Mouse (Mus musculus) MN1 (cell line): Measurements from ENCODE around the gene Srsf1.
"Not testable (repeated sequence)": the region's sequence is repeated elsewhere in the genome, so short reads cannot be mapped to it uniquely, and the experiment has no call there.

Source experiments
- DNase-seq: peaks from one replicate; pipeline ENCODE4 v3.0.0-alpha.2; 2016; ENCODE audit warnings: low spot score

Srsf1 gene

DNA sequence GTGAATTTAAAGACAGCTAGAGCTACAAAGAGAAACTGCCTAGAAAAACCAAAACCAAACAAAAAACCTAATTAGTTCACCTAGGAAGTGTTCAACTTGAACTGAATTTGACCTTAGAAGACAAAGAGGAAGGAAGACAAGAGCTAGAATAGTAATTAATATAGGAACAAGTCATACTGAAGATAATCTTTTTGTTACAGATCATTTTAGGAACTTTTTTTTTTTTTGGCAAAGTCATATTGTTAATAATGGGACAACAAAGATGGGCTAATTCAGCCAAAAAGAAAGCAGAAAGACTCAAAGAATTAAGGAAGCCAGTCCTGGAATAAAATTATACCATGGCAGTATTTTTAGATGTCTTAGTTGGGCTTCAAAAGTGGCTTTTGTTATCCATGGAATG is 2.9 kb upstream of the Srsf1 start:
- DNase-seq: no peak

DNA sequence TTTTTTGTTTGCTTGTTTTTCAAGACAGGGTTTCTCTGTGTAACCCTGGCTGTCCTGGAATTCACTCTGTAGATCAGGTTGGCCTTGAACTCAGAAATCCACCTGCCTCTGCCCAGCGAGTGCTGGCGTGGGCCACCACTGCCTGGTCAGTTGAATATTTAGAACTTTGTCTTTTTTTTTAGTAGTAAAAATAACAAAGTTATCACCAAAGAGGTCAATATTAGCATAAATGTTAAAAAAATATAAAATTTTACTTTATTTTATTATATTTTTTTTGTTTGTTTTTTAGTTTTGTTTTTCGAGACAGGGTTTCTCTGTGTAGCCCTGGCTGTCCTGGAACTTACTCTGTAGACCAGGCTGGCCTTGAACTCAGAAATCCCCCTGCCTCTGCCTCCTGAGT is 2.0 kb upstream of the Srsf1 start:
- DNase-seq: not testable (repeated sequence)

DNA sequence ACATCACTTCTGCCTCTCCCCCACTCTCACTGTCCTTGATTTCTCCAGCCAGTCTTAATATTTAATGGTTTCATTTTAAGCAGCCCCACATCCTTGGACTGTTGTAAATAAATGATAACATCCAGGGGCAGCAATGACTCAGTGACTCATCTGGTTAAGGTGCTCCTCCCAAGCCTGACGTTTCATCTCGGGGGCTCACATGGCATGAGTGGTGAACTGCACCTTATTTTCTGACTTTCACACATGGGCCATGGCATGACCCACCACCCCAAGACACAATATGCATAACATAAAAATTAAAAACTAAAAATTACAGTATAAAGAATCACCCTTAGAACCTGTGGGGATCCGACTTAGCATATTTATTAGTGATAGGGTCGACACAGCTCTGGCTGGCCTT is 1.3 kb upstream of the Srsf1 start:
- peak; percentile 24 for DNase-seq

DNA sequence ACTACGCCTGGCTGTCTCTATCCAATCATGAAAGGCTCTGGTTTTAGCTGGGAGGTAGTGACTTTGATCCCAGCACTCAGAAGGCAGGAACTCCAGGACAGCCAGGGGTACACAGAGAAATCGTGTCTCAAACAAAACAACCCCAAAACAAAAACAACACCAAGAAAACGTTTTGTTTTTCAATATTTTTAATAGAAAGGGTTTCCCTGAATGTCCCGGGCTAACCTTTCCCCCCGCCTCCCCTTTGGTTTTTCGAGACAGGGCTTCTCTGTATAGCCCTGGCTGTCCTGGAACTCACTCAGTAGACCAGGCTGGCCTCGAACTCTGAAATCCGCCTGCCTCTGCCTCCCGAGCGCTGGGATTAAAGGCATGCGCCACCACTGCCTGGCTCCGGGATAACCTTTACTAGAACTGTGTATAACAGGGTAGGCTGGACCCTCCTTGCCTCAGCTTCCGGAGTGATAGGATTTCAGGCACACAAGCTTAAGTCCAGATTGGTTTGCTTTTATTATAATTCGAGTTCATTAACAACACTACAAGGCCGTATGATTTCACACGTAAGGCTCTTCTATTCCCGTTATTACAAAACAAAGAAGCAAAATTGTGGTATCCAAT is 743 bp upstream of the Srsf1 start:
- DNase-seq: peak; percentile 68

DNA sequence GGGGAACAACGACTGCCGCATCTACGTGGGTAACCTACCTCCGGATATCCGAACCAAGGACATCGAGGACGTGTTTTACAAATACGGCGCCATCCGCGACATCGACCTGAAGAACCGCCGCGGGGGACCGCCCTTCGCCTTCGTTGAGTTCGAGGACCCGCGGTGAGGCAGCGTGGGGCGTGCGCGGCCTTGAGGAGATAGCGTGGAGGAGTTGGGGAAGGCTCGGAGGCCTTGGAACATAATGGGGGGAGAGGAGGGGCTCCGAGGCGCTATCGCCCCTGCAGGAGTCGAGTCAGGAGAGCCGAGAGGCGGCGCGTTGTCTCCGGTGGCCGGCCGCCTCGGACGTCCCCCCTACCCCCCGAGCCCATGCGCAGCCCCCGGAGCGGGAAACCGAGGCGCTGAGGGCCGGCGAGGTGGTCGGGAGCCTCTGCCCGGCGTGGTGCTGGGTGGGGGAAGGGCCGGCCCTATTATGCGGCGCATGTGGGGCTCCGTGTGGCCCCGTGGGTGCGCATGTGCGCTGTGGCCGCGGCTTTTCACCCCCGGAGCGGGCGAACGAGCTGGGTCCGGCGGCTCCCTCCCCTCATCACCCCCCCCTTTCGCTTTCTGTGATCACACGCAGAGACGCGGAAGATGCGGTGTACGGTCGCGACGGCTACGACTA is 828 bp downstream of the Srsf1 start:
- peak; percentile 61 for DNase-seq

DNA sequence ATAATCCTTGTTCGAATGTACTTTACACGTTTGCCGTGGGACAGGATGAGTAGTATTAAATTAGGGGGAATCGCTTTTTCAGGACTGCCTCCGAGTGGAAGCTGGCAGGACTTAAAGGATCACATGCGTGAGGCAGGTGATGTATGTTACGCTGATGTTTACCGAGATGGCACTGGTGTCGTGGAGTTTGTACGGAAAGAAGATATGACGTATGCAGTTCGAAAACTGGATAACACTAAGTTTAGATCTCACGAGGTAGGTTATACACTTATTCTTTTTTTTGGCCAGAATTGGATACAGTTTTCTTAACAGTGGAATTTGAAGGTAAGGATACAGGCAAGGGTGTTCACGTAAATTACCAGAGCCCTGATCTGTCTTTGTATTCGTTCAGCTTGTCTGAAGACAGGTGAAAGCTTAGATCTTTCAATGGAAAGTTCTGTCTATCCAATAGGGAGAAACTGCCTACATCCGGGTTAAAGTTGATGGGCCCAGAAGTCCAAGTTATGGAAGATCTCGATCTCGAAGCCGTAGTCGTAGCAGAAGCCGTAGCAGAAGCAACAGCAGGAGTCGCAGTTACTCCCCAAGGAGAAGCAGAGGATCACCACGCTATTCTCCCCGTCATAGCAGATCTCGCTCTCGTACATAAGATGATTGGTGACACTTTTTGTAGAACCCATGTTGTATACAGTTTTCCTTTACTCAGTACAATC is 1.9 kb downstream of the Srsf1 start:
- peak; percentile 42 for DNase-seq

DNA sequence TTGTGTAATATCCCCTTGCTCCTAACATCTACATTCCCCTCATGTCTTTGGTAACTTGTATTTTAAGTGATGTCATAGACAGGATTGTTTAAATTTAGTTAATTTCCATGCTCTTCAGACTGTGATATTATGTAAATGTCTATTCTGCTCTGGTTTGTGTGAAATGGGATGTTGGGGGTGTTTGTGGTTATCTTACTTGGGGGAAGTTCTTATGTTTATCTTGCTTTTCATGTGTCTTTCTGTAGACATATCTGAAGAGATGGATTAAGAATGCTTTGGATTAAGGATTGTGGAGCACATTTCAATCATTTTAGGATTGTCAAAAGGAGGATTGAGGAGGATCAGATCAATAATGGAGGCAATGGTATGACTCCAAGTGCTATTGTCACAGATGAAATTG is 2.6 kb downstream of the Srsf1 start:
- DNase-seq: no peak

DNA sequence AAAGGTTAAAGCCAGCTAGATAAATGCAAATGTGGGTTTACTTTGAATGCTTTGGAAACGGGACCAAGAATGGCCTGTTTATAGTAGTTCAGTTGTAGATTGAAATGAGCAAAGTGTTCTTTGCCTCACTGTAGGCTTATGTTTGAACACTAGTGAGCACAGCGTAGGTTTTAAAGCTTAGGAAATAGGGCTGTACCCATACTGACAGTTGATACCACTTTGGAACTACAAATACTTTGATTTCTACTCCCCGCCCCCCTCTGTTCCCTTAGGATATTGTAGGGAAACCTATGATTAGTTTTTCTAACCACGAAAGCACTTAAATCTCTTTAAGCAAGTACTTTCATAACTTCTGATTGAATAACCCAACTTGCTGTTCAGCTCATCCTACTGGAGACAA is 5.5 kb downstream of the Srsf1 start:
- DNase-seq: no peak

DNA sequence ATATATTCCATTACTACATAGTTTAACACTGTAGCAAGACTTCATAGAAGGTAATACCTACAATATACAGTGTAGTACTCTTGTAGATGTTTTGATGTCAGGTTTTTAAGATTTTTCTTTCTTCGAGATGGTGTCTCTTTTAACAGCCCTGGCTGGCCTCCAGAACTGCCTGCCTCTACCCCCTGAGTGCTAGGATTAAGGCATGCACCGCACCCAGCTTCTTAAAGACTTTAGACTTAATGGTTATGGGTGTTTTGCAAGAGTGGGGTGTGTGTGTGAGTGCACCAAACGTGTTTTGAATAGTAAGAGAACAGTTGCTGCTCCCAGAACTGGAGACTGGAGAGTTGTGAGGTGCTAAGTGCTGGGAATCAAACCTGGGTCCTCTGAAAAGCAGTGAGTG is 6.6 kb downstream of the Srsf1 start:
- DNase-seq: no peak

DNA sequence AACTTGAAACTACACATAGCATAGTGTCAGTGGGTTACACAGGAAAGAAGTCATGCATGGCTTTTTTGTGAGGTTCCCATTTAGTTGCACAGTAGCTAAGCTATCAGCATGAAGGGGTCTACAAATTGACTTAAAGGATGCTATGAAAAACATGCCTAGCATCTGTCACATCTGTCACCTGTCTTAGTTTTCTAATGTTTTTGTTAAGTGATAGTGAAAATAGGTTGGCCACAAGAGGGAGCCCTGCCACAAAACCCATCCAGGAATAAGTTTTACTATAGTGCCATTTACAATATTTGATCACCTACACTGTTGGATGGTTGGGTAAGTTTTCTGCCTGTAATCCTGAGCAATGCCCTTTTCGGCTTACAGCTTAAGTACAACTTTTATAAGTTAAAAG is 7.4 kb downstream of the Srsf1 start:
- peak; percentile 70 for DNase-seq

DNA sequence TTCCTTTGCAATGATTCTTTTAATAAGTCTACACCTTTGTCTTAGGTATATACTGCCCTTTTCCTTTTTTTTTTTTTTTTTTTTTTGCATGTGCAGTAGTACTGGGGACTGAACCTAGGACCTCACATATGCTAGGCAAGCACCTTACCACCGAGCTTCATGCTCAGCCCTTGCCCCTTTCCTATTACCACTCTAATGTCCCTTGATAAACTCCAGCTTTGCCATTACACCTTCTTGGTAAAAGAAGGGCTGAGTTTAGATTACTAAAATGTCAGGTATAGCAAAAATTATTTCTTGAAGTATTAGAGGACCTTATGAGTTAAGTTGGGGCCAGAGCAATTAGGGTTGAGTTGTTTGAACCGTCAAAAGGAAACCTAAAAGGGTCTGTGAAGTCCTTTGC is 8.6 kb downstream of the Srsf1 start:
- DNase-seq: no peak

DNA sequence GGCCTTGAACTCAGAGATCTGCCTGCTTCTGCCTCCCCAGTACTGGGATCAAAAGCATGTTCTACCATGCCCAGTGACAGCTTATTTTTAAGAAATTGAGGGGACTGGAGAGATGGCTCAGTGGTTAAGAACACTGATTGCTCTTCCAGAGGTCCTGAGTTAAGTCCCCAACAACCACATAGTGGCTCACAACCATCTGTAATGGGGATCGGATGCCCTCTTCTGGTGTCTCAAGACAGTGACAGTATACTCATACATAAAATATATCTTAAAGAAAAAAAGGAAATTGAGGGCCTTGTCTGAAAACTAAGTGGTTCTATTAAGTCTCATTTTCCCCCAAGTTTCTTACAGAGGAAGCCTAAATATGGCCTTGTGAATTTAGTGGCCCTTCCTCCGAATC is 10.6 kb downstream of the Srsf1 start:
- DNase-seq: no peak

DNA sequence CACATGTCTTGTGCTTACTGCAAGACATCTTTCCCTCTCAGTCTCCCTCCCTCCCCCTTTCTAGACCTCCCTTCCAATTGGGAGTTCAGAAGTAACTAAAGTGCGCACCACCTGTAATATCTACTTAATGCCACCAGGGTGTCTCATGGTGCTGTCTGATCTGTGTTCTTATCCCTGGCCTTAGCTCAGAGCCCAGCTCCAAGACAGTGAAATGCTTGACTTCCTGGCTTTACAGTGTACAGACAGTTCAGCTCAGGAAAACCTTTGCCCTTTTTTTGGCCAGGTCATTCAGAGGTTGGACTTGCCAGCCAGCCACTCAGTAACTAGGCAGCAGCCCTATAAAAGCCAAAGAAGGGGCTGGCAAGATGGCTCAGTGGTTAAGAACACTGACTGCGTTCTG is 12.0 kb downstream of the Srsf1 start:
- peak; percentile 80 for DNase-seq

DNA sequence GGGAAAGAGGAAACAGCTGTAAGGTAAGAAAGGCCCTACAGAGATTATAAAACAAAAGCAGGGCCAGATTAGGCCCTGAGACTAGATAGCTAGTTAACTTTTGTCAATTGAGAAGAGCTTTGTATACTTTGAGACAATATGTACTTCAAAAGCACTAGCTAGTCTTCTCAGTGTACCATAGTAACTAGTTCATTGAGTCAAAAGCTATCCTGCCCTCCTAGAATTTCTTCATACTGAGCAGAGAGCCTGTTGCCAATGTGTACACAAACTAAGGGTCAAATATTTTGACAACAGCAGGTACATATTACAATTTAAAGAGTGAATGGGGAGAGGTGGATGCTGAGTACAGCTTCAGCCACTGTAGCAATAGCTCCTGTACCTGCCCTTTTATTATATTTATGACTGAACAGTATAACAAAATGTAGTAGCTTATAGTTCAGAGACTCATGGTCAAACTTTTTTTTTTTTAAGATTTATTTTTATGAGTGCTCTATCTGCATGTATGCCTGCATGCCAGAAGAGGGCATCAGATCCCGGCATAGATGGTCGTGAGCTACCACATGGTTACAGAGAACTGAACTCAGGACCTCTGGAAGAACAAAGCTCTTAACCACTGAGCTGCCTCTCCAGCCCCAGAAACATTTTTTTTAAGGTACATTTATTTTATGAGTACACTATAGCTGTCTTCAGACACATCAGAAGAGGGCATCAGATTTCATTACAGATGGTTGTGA is 14.9 kb downstream of the Srsf1 start:
- no peak for DNase-seq

DNA sequence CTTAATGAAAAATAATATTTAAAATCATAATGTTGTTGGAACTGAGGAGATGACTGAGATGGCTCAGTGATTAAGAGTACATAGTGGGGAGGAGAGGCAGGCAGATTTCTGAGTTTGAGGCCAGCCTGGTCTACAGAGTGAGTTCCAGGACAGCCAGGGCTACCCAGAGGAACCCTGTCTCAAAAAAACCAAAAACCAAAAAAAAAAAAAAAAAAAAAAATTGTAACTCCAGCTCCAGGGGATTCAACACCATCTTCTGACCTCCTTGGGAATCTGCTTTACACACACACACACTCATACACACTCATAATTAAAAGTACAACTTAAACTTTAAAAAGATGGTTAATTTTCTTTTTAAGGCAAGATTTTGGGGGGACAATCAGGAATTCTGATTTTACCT is 18.6 kb downstream of the Srsf1 start:
- no peak for DNase-seq

DNA sequence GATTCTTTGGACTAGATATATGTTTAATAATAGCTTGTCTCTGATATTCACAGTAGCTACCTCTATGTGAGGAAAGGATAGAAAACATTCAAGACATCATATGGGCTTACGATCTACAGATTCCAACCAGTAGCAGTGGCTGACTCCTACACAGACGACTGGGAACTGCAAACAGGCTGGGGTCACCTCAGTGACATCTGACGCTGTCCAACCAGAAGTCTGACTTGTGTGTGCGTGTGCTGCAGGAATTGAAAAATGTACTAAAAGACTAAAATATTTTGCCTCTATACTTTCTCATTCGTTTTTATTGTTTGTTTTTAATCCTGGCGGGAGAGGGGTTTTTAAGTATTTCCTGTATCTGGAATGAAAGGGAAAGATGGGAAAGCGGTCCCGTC is 20.0 kb downstream of the Srsf1 start:
- peak; percentile 41 for DNase-seq

DNA sequence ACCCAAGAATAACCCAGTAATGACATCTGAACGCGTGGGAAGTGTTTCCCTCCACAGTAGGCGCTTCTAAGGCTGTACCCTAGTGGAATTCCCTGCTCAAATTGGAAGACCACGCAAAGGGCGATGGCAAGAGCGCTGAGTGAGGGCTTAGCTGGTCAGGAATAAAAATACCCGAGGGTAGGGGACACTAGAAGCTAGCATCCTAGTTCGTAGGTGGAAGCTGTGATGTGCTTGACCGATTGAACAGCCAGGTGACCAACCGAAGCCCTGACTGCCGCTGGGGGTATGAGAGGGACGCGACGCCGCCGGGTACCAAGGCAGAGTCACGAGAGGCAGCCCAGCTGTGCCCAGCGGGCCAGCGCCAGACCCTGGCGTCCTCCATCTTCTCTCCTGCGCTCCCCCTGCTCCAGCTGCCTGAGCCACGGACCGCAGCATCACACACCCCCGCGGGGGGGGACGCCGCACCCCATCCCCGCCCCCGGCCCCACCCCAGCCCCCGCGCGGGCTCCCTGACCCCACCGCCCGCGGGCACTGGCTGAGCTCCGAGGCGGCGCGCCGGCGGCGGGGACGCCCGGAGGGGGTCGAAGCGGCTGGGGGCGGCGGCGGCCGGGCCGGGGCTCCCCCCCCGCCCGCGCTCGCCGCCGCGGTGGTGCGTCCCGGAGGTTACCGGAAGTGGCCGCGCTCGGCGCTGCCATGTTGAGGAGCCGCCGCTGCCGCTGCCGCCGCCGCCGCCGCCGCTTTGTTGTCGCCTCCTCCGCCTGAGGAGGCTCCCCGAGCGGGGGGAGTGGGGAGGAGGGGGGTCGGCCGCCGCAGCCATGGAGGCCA is 20.6 kb downstream of the Srsf1 start, which contains the start of gene Vezf1:
TSS of gene Vezf1 (plus strand) at position 694 of the 825 bp plus-strand sequence.
- DNase-seq: peak; percentile 80

DNA sequence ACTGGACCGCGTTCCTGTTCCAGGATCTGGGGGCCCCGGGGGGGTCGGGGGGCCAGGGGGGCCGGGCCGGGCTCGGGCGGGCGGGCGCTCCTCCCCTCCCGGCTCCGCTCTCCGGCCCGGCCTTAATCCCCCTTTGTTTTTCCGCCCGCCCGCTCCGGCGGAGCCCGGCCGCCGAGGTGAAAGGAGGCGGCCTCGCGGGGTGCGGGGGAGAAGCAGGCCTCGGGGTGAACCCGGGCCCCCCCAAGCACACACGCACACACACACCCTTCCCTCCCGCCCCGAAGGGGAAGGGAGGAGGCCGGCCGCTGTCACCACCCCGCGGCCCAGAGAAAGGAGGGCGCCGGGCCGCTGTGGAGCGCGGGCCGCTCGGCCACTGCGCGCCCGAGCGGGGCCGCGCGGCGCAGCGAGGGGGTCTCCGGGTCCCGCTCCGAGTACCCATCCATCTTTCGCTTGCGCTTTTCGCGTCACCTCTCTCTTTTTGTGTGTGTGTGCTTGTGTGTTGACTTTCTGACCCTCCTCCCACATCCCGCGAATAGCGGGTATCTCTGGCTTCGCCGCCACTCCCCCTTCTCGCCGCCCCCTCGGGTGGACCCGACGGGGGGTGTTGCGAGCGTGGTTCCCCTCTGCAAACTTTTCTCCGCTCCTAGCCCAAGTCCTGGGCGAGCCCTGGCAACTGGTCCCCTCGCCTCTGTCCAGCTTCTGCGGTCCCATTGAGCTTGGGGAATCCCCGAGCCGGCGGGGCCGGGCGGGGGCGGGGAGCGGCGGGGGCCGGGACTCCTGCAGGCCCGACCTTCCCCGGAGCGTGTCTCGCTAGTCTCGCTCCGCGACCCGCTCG is 21.5 kb downstream of the Srsf1 start:
- peak; percentile 58 for DNase-seq

DNA sequence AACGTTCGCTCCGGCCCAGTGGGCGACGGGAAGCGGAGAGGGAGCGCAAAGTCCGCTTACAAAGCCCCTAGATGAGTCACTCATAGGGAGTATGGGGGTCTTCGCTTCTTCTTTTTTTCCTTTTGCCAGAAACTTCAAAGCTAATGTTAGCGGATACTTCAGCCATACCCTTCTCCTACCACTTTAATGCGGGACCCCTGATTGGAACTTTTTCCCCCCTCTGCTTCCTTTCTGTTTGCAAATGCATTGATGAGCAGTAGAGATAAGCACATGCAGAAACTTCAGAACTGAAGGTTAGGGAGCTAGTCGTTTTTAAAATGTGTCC is 22.0 kb downstream of the Srsf1 start:
- DNase-seq: no peak

DNA sequence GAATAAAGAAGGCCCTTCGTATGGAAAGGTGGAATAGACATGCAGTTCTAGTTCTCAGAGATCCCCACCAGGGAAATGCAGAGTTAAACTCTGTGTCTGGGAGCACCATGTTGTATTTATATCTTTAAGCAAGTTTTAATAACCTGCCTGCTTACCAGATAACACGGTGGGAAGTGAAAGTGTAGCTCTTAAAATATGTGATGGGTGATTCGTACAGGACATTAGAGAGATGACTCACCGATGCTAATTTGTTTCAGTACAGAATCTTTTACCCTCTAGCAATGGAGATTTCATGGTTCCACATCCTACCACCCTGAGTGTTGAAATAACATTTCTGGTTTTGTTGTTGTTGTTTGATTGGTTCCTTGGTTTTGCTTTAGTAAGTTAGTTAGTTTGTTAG is 23.2 kb downstream of the Srsf1 start:
- no peak for DNase-seq

DNA sequence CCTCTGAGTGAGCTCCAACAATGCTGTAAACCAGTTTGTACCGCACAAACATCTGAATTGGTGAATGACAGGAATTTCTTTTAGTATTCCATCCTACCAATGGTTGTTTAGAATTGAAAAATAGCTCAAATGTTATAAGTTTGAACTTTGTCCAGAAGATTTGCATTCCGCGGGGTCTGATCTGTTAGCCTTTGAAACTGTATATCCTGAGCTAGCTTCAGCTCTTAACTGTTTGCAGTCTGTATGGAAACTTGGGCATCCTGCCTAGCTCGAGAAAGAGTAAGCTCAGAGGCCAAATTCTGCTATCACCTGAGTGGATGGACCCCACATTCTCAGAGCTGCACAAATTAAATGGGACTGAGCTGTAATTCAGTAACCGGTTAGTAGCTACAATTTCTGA is 23.9 kb downstream of the Srsf1 start:
- no peak for DNase-seq
